Mouse (Mus musculus): ENCODE measurements around the gene Psmb6. TPM values are rescaled to one million over a fixed set of nuclear protein-coding genes. Genes with fewer than 3 reads are reported as not detected.
A peak's percentile ranks its signal among the peaks of the same experiment; 100 is the strongest.
"Not testable (repeated sequence)": the region's sequence is repeated elsewhere in the genome, so short reads cannot be mapped to it uniquely, and the experiment has no call there.

The Psmb6 gene
- polyA plus RNA-seq, 1 experiment from 2014 or later = 1,074 TPM

DNA sequence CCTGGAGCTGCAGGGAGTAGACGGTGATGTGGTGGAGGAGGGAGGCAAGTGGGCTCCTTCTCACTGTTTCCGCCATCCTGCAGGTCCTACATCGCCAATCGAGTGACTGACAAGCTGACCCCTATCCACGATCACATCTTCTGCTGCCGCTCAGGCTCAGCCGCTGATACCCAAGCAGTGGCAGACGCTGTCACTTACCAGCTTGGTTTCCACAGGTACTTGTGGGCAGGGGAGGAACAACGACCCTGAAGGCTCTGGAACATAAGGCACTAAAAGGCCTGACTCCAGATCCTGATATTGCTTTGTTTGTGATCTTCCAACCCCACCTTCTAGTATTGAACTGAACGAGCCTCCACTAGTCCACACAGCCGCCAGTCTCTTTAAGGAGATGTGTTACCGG lies 1.0 kb downstream of the Psmb6 start:
- H3K36me3 ChIP-seq (replicated peaks) = peaks cover 40% of the 10 kb centered on the region
- peak overlapping the region; percentile 81 for H3K4me3 ChIP-seq
- peaks cover 15% of the 10 kb centered on the region for H3K4me1 ChIP-seq
- 93% methylated on average over 12 of the region's 12 CpGs for WGBS
- H3K27ac ChIP-seq = peak overlapping the region; percentile 91; the same call in 1 of the 2 replicates
- no peaks in the 10 kb centered on the region for H3K9me3 ChIP-seq
- no peak for DNase-seq (ENCODE audit: extremely low spot score, low spot score)
- no peaks in the 10 kb centered on the region for H3K27me3 ChIP-seq (ENCODE audit: poor library complexity, severe bottlenecking)

- no peak overlapping the region for H3K4me3 ChIP-seq
- no peak overlapping the region for H3K27ac ChIP-seq
- H3K36me3 ChIP-seq (replicated peaks) = peaks cover 40% of the 10 kb centered on the region
- 92% methylated on average over 7 of the region's 7 CpGs for WGBS
- no peak for DNase-seq (ENCODE audit: extremely low spot score, low spot score)
- H3K9me3 ChIP-seq = no peaks in the 10 kb centered on the region
- peaks cover 15% of the 10 kb centered on the region for H3K4me1 ChIP-seq
- H3K27me3 ChIP-seq (ENCODE audit: poor library complexity, severe bottlenecking) = no peaks in the 10 kb centered on the region
Observed at GRCm38 (mm10) chr11:70528610-70529009, 3.4 kb downstream of the Psmb6 start.

- DNase-seq (ENCODE audit: extremely low spot score, low spot score); H3K4me1 ChIP-seq; H3K4me3 ChIP-seq; H3K27ac ChIP-seq; H3K9me3 ChIP-seq; H3K27me3 ChIP-seq (ENCODE audit: poor library complexity, severe bottlenecking): not testable (repeated sequence)
- H3K36me3 ChIP-seq (replicated peaks) = peaks cover 37% of the 10 kb centered on the region
- WGBS = 79% methylated on average over 2 of the region's 2 CpGs
Observed at GRCm38 (mm10) chr11:70531065-70531464, 5.9 kb downstream of the Psmb6 start.

GRCm38 (mm10) chr11:70532839-70533238 lies 7.7 kb downstream of the Psmb6 start, which contains the start of gene Gm40193:
Gene Gm40193, minus strand, starts transcription at chr11:70532939.
- Histone ChIP-seq H3K4me3 (no peak within 1 kb of the TSS), H3K9me3 (no peaks in the 10 kb centered on the region), H3K36me3 (replicated peaks) (peaks cover 19% of the 10 kb centered on the region), H3K4me1 (no peaks in the 10 kb centered on the region), H3K27me3 (ENCODE audit: poor library complexity, severe bottlenecking) (no peaks in the 10 kb centered on the region), H3K27ac (no peak within 1 kb of the TSS)
- 75% methylated on average over 6 of the region's 6 CpGs for WGBS
- DNase-seq (ENCODE audit: extremely low spot score, low spot score) = no peak

- Histone ChIP-seq H3K27me3 (ENCODE audit: poor library complexity, severe bottlenecking) (peaks cover 41% of the 10 kb centered on the region), H3K36me3 (replicated peaks) (no peaks in the 10 kb centered on the region), H3K27ac (peak overlapping the region; percentile 84), H3K4me1 (peaks cover 16% of the 10 kb centered on the region), H3K9me3 (no peaks in the 10 kb centered on the region), H3K4me3 (peak overlapping the region; percentile 71)
- DNase-seq (ENCODE audit: extremely low spot score, low spot score) = no peak
- WGBS = 24% methylated on average over 9 of the region's 9 CpGs
Observed at GRCm38 (mm10) chr11:70539423-70539822, 14.3 kb downstream of the Psmb6 start.

- Histone ChIP-seq H3K4me1 (peaks cover 16% of the 10 kb centered on the region), H3K27ac (peak within 1 kb of the TSS; percentile 84), H3K4me3 (peak within 1 kb of the TSS; percentile 71), H3K9me3 (no peaks in the 10 kb centered on the region), H3K27me3 (ENCODE audit: poor library complexity, severe bottlenecking) (peaks cover 41% of the 10 kb centered on the region), H3K36me3 (replicated peaks) (no peaks in the 10 kb centered on the region)
- under 1% methylated on average over 64 of the region's 65 CpGs for WGBS
- peak; percentile 85 for DNase-seq (ENCODE audit: extremely low spot score, low spot score)
Observed at GRCm38 (mm10) chr11:70539877-70540587, 14.9 kb downstream of the Psmb6 start, which contains the start of gene Pld2. Gene Pld2, plus strand, starts transcription at chr11:70540064.

GRCm38 (mm10) chr11:70540928-70541327 lies 15.8 kb downstream of the Psmb6 start:
- H3K4me1 ChIP-seq = peaks cover 16% of the 10 kb centered on the region
- peaks cover 41% of the 10 kb centered on the region for H3K27me3 ChIP-seq (ENCODE audit: poor library complexity, severe bottlenecking)
- no peak overlapping the region for H3K27ac ChIP-seq
- H3K9me3 ChIP-seq = no peaks in the 10 kb centered on the region
- no peak for DNase-seq (ENCODE audit: extremely low spot score, low spot score)
- WGBS = 91% methylated on average over 7 of the region's 7 CpGs
- no peaks in the 10 kb centered on the region for H3K36me3 ChIP-seq (replicated peaks)
- peak overlapping the region; percentile 71 for H3K4me3 ChIP-seq

DNA sequence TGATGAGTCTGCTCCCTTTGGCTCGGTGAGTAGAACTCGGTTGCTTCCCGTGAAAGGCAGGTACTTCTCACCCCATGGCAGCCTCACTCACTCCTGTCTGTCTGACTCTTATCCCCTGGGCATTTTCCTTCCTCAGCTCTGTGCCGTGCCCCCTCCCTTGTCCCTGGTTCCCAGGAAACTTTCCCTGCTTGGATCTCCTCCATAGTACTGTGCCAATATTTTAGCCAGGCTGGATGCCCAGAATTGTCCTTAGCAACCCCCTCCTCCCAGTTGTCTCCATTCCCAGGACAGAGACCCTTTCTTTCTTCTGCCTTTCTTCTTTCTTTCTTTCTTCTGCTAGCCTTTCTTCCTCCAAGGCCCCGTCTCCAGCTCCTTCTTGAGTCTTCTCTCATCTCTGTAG lies 16.2 kb downstream of the Psmb6 start:
- Histone ChIP-seq H3K27ac (no peak overlapping the region), H3K4me3 (no peak overlapping the region), H3K4me1 (peaks cover 16% of the 10 kb centered on the region), H3K9me3 (no peaks in the 10 kb centered on the region), H3K27me3 (ENCODE audit: poor library complexity, severe bottlenecking) (peaks cover 41% of the 10 kb centered on the region), H3K36me3 (replicated peaks) (no peaks in the 10 kb centered on the region)
- DNase-seq (ENCODE audit: extremely low spot score, low spot score) = no peak
- 76% methylated on average over 5 of the region's 5 CpGs for WGBS

DNA sequence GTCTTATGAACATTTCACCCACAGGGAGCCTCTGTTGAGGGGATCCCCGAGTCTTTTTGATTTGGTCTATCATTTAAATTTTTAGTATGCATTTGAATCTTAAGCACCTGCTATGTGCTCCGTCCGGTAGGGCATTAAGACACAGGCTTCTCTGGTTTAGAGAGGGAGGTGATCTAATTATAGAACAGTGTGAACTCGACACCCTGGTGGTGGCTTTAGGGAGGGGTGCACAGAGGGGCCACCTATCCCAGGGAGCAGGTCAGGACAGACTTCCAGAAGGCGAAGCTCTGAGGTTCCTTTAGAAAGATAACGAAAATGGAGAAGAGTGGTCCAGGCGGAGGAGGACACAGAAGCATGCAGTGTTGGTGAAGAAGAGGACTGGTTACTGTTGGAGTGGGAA lies 19.3 kb downstream of the Psmb6 start:
- DNase-seq (ENCODE audit: extremely low spot score, low spot score) = no peak
- Histone ChIP-seq H3K27me3 (ENCODE audit: poor library complexity, severe bottlenecking) (peaks cover 32% of the 10 kb centered on the region), H3K36me3 (replicated peaks) (no peaks in the 10 kb centered on the region), H3K4me1 (peaks cover 13% of the 10 kb centered on the region), H3K9me3 (no peaks in the 10 kb centered on the region), H3K4me3 (no peak overlapping the region), H3K27ac (no peak overlapping the region)
- WGBS = 72% methylated on average over 7 of the region's 7 CpGs

DNA sequence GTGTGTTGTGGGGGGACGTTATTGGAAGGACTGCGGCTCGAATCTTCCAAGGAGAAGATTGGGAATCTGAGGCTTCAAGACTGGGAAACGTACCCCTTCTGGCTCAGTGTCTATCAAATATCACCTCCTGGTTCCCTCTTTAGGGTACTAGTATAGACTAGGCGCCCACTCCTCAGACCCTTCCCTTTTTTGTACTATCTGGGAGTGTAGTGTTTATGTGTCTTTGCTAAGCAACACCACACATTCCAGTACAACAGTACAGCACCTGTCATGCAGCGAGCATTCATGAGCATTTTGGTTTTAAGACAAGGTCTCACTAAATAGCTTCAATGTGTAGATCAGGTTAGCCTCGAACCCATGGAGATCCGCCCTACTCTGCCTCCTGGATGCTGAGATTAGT lies 26.4 kb downstream of the Psmb6 start:
- peaks cover 9% of the 10 kb centered on the region for H3K4me1 ChIP-seq
- no peak for DNase-seq (ENCODE audit: extremely low spot score, low spot score)
- no peak overlapping the region for H3K27ac ChIP-seq
- H3K4me3 ChIP-seq = no peak overlapping the region
- H3K27me3 ChIP-seq (ENCODE audit: poor library complexity, severe bottlenecking) = peaks cover 19% of the 10 kb centered on the region
- H3K36me3 ChIP-seq (replicated peaks) = no peaks in the 10 kb centered on the region
- WGBS = 91% methylated on average over 8 of the region's 8 CpGs
- no peaks in the 10 kb centered on the region for H3K9me3 ChIP-seq

DNA sequence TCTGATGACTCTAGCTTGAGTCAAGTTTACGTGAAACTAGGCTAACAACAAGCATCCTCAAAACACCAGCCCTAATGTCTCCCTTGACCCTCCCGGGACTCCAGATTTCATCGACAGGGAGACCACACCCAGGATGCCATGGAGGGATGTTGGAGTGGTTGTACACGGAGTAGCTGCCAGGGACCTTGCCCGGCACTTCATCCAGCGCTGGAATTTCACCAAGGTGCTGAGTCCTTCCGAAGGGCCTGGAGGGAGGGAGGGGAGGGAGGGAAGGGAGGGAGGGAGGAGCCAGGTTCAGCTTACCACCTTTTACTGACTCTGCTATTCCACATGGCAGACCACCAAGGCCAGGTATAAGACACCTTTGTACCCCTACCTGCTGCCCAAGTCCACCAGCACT lies 28.8 kb downstream of the Psmb6 start:
- no peaks in the 10 kb centered on the region for H3K9me3 ChIP-seq
- H3K4me1 ChIP-seq = peaks cover 9% of the 10 kb centered on the region
- DNase-seq (ENCODE audit: extremely low spot score, low spot score) = no peak
- H3K36me3 ChIP-seq (replicated peaks) = no peaks in the 10 kb centered on the region
- peaks cover 19% of the 10 kb centered on the region for H3K27me3 ChIP-seq (ENCODE audit: poor library complexity, severe bottlenecking)
- 40% methylated on average over 7 of the region's 7 CpGs for WGBS
- 0 out of 2 replicates have a peak overlapping the region, but pooled peaks have one; percentile 11 for H3K27ac ChIP-seq
- no peak overlapping the region for H3K4me3 ChIP-seq

GRCm38 (mm10) chr11:70557545-70557944 lies 32.4 kb downstream of the Psmb6 start:
- DNase-seq (ENCODE audit: extremely low spot score, low spot score) = no peak
- WGBS = 92% methylated on average over 9 of the region's 9 CpGs

DNA sequence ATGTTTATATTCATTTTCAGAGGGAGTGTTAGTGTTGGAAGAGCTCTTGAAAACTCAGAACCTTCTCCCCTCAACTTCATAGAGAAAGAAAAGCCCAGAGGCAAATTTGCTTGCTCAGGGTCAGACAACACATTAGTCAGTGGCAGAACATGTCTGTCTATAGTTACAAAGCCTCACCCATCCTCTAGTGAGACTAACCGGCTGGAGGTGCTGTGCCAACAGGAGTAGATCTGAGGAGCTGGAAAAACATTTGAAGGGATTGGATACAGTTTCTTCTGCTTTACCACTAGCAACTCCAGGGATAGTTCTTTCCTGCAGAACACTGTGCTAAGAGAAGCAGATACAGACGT lies 36.7 kb downstream of the Psmb6 start:
- Histone ChIP-seq H3K4me1 (peaks cover 46% of the 10 kb centered on the region), H3K36me3 (replicated peaks) (peaks cover 4% of the 10 kb centered on the region; the same call in 1 of the 2 replicates), H3K27ac (peak overlapping the region; percentile 96), H3K27me3 (ENCODE audit: poor library complexity, severe bottlenecking) (no peaks in the 10 kb centered on the region), H3K4me3 (peak overlapping the region; percentile 94), H3K9me3 (no peaks in the 10 kb centered on the region)
- DNase-seq (ENCODE audit: extremely low spot score, low spot score) = no peak
- WGBS = 5% methylated on average over 2 of the region's 2 CpGs

More at GRCm38 (mm10) chr11:70557545-70557944, 32.4 kb downstream of the Psmb6 start:
- Histone ChIP-seq H3K27me3 (ENCODE audit: poor library complexity, severe bottlenecking) (peaks cover 13% of the 10 kb centered on the region), H3K27ac (no peak overlapping the region), H3K4me1 (peaks cover 18% of the 10 kb centered on the region), H3K9me3 (no peaks in the 10 kb centered on the region), H3K36me3 (replicated peaks) (no peaks in the 10 kb centered on the region), H3K4me3 (no peak overlapping the region)
